Mouse (Mus musculus) cerebellum, adult 2 months (tissue): ENCODE results near the gene Diexf. TPM values are rescaled to one million over a fixed set of nuclear protein-coding genes. Genes with fewer than 3 reads are reported as not detected.
A peak's percentile ranks its signal among the peaks of the same experiment; 100 is the strongest.

Experiments
- DNase-seq, 2 experiments: peaks; one replicate each; pipeline ENCODE4 v3.0.0; 2021
- H3K27ac ChIP-seq: fragments of 200-500 bp; 2 replicates; pipeline ENCODE4 v1.5.1; 2012; ENCODE audit warnings: low read length, control low read depth, inconsistent platforms; ENCODE audit not compliant: insufficient read depth
- H3K27me3 ChIP-seq: fragments of 200-500 bp; 2 replicates; pipeline ENCODE4 v1.6.1; 2012; ENCODE audit warnings: inconsistent platforms, mild to moderate bottlenecking, low read length, moderate library complexity; ENCODE audit not compliant: control insufficient read depth, insufficient read depth
- H3K4me1 ChIP-seq: fragments of 200-500 bp; 2 replicates; pipeline ENCODE4 v1.6.1; 2011; ENCODE audit warnings: low read length; ENCODE audit not compliant: control insufficient read depth, insufficient read depth
- H3K4me3 ChIP-seq: fragments of 200-500 bp; replicated peaks from 2 replicates; pipeline ENCODE3; 2011; ENCODE audit warnings: mild to moderate bottlenecking, low read depth, low read length, control low read depth; ENCODE audit not compliant: insufficient read depth
- CTCF ChIP-seq: fragments of 200-500 bp; IDR thresholded peaks from 2 replicates; pipeline ENCODE4 v1.5.1; 2011; ENCODE audit warnings: low read depth, mild to moderate bottlenecking, control low read depth, low read length, moderate library complexity, borderline replicate concordance; ENCODE audit not compliant: insufficient read depth
- POLR2A ChIP-seq: fragments of 200-500 bp; IDR thresholded peaks from 2 replicates; pipeline ENCODE4 v1.6.1; 2011; ENCODE audit warnings: low read length, control low read depth, borderline replicate concordance; ENCODE audit not compliant: insufficient read depth
- WGBS: fragments of 180-500 bp; shearing (Covaris S2); methylation state at CpG from one replicate; pipeline ENCODE4 v1.1.7; 2018; 5-methylcytosine and 5-hydroxymethylcytosine counted together
- polyA plus RNA-seq: library from polyadenylated mRNA; depleted of rRNA; stranded (reverse); fragments of >200 nt; gene quantifications from 2 replicates; pipeline ENCODE4 v1.2.3, GENCODE M21; 2012; rRNA removed

Diexf gene
- polyA plus RNA-seq, 1 experiment: 17.7 TPM

DNA sequence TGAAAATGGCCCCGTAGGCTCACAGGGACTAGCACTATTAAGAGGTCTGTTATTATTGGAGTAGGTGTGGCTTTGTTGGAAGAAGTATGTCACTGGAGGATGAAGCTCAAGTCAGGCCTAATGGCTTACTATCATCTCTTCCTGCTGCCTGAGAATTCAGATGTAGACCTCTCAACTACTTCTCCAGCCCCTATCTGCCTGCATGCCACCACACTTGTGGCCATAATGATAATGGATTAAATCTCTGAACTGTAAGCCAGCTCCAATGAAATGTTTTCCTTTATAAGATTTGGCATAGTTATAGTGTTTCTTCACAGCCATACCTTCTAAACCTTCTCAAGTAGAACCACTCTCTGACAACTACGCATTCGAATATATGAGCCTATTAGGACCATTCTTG is 67.5 kb downstream of the Diexf start:
- 94% methylated on average over 3 of the region's 3 CpGs for WGBS
- no peak for DNase-seq
- H3K27me3 ChIP-seq: no peaks in the 10 kb centered on the region
- H3K27ac ChIP-seq: no peak overlapping the region
- H3K4me1 ChIP-seq: no peaks in the 10 kb centered on the region
- no peak overlapping the region for H3K4me3 ChIP-seq
- TF ChIP-seq POLR2A (no peak), CTCF (no peak)

DNA sequence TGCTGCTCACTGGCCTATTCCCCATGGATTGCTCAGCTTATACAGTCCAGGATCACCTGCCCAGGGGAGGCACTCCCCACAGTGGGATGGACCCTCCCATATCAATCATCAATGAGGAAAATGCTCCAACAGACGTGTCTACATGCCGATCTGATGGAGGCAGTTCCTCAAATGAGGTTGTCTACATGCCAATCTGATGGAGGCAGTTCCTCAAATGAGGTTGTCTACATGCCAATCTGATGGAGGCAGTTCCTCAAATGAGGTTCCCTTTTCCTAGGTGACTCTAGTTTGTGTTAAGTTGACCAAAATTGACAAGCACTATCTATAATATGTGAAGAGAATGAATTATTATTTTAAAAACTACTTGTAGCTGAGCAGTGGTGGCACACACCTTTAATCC is 69.9 kb downstream of the Diexf start:
- H3K4me3 ChIP-seq: no peak overlapping the region
- H3K27me3 ChIP-seq: no peaks in the 10 kb centered on the region
- TF ChIP-seq CTCF (no peak), POLR2A (no peak)
- no peaks in the 10 kb centered on the region for H3K4me1 ChIP-seq
- 62% methylated on average over 2 of the region's 2 CpGs for whole genome bisulfite sequencing
- H3K27ac ChIP-seq: no peak overlapping the region
- DNase-seq: no peak

DNA sequence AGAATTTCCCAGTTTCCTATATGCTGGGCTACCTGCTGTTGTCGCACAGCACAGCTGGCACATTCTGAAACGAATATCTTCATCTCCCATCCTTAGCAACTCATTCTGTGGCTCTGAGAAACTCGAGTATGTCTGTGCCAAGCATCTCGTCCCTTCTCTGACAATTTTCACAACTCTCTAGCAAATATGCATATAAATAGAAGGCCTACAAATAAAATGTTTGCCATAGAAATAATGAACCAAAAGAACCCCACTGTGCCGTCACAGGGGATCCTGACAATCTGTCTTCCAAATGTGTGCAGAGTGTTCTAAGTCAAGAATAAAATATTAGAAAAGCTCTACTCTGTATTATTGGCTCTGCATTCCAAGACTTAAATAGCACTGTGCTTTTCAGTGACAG is 70.5 kb downstream of the Diexf start:
- Histone ChIP-seq H3K27ac (no peak overlapping the region), H3K4me3 (no peak overlapping the region), H3K27me3 (no peaks in the 10 kb centered on the region), H3K4me1 (no peaks in the 10 kb centered on the region)
- 17% methylated on average over 5 of the region's 5 CpGs for WGBS
- peak in 1 of 2 experiments; percentile 28 for DNase-seq
- no peak for TF ChIP-seq POLR2A
- no peak for TF ChIP-seq CTCF

DNA sequence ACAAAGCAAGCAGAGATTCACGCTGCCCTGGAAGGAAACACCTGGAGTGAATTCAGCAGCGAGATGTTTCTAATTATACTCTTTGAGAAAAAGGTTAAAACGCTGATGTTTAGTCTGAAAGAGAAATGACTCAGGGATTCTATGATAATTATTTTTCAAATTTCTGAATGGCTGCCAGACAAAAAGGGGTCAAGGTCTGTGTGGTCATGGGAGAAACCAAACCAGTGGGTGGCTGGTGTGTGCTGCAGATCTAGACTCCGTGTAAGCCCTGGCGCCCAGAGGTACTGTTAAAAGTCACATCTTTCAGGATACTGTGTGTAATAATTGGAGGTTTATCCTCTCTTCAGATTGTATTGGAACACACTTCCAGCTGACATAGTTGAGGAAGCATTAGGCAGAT is 75.7 kb downstream of the Diexf start:
- WGBS: 79% methylated on average over 5 of the region's 5 CpGs
- DNase-seq: no peak
- H3K4me1 ChIP-seq: no peaks in the 10 kb centered on the region
- TF ChIP-seq CTCF (no peak), POLR2A (no peak)
- H3K4me3 ChIP-seq: no peak overlapping the region
- no peak overlapping the region for H3K27ac ChIP-seq
- H3K27me3 ChIP-seq: no peaks in the 10 kb centered on the region

DNA sequence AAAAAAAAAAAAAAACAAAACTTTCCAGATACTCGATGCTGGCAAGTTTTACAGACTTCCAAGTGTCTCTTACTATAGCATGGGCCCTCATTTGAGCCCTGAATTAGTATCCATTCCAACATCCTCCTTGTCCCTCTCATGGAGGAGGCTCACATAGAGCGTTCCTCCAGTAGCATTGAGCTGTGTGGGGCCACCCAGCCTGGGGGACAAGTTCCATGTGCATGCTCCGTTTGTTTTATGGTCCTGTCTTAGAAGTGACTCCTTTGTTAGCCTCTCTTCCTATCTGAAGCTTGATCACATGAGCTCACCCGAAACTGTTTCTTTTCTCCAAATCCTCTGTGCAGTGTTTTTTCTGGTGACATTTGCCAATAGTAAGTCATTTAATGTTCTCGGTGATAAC is 77.0 kb downstream of the Diexf start:
- H3K4me1 ChIP-seq: no peaks in the 10 kb centered on the region
- 78% methylated on average over 5 of the region's 5 CpGs for WGBS
- H3K27ac ChIP-seq: no peak overlapping the region
- no peak for DNase-seq
- no peaks in the 10 kb centered on the region for H3K27me3 ChIP-seq
- H3K4me3 ChIP-seq: no peak overlapping the region
- TF ChIP-seq POLR2A (no peak), CTCF (no peak)

DNA sequence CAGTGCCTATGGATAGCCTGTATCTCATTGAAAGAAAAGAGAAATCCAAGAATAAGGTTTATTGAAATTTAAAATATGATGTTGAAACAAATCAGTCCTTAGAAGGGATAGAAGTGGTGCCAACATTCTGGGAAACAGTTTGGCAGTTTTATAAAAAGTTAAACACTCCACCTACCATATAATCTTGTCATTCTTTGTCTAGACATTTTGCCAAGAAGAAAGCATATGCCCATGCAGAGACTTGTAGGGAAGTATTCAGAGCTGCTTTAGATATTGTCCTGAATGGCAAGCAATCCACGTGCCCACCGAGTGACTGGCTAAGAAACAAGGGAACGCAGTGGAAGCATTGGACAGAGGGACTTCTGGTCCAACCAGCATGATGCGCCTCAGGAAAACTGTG is 82.5 kb downstream of the Diexf start:
- TF ChIP-seq POLR2A (no peak), CTCF (no peak)
- 82% methylated on average over 4 of the region's 4 CpGs for WGBS
- H3K4me1 ChIP-seq: no peaks in the 10 kb centered on the region
- no peak overlapping the region for H3K4me3 ChIP-seq
- H3K27me3 ChIP-seq: no peaks in the 10 kb centered on the region
- H3K27ac ChIP-seq: no peak overlapping the region
- no peak for DNase-seq

DNA sequence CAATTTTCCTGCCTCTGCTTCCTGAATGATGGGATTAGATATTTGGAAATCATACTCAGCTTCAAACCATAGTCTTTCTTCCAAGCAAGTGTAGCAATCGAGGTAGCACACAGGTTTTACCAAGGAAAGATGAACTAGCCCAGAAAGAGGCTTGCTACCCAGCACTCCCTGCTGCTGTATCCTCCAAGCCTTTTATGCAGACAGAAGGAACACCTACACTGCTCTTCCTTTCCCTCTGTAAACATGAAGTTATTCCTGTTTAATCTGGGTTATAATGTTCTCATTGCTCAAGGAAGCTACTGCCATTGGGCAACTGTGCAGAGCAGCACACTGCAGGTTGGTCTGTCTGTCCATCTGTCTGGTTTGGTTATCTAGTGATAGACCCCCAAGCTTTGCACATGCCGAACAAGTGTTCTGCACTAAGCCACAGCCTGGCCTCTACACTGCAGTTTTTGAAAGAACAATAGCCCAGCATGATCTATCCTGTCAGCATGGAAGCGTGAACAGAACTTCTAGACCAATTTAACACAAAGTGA is 87.2 kb downstream of the Diexf start:
- H3K27ac ChIP-seq: no peak overlapping the region
- no peaks in the 10 kb centered on the region for H3K27me3 ChIP-seq
- TF ChIP-seq POLR2A (no peak), CTCF (no peak)
- H3K4me3 ChIP-seq: no peak overlapping the region
- WGBS: 45% methylated on average over 3 of the region's 3 CpGs
- no peak for DNase-seq
- H3K4me1 ChIP-seq: no peaks in the 10 kb centered on the region

Other genes with a start within 250 kb of the Diexf start
- 6.4 and 6.9 TPM in 2 replicates for gene Syt14, start 94.5 kb downstream of the Diexf start, polyA plus RNA-seq
- 0.89 and 2.0 TPM in 2 replicates for gene Irf6, start 22.8 kb upstream of the Diexf start, polyA plus RNA-seq
- 4.0 and 4.3 TPM in 2 replicates for gene A130010J15Rik, start 37.8 kb upstream of the Diexf start, polyA plus RNA-seq
- gene Traf3ip3, start 71.4 kb upstream of the Diexf start, polyA plus RNA-seq: 0.79 and 0.80 TPM in 2 replicates
- 3.9 and 4.1 TPM in 2 replicates for gene Lamb3, start 77.4 kb upstream of the Diexf start, polyA plus RNA-seq
- gene Hsd11b1, start 133.8 kb upstream of the Diexf start, polyA plus RNA-seq: 94.8 and 95.6 TPM in 2 replicates
- 36.0 and 37.1 TPM in 2 replicates for gene G0s2, start 142.9 kb upstream of the Diexf start, polyA plus RNA-seq
- 23.4 and 26.4 TPM in 2 replicates for gene Camk1g, start 240.0 kb upstream of the Diexf start, polyA plus RNA-seq